Mouse (Mus musculus): ENCODE data around the gene Foxo3. TPM values are rescaled to one million over a fixed set of nuclear protein-coding genes. Genes with fewer than 3 reads are reported as not detected.

Foxo3 gene
- 10 to 100 TPM; 56.9 to 78.5 TPM for total RNA-seq (2021)
- long read RNA-seq, experiment 1, full-length matches to known transcripts: 1 of 7 reads
- long read RNA-seq, experiment 1, partial matches to known transcripts: 0 of 7 reads
- long read RNA-seq, experiment 1, other reads (novel, unspliced or antisense): 6 of 7 reads
- long read RNA-seq, experiment 2, partial matches to known transcripts: 2 of 2 reads
- long read RNA-seq, experiment 2, other reads (novel, unspliced or antisense): 0 of 2 reads

GRCm38 (mm10) chr10:42276507-42277345 lies at the start of gene Foxo3:
Foxo3 (minus strand) TSS chr10:42276755.
- DNase-seq: peak; percentile 94

GRCm38 (mm10) chr10:42325305-42325704 lies 48.8 kb upstream of the Foxo3 start:
- DNase-seq: no peak

- no peak for DNase-seq
Measured at GRCm38 (mm10) chr10:42323978-42324377, 47.4 kb upstream of the Foxo3 start.

- DNase-seq: no peak
Measured at GRCm38 (mm10) chr10:42313222-42313786, 36.7 kb upstream of the Foxo3 start.

DNA sequence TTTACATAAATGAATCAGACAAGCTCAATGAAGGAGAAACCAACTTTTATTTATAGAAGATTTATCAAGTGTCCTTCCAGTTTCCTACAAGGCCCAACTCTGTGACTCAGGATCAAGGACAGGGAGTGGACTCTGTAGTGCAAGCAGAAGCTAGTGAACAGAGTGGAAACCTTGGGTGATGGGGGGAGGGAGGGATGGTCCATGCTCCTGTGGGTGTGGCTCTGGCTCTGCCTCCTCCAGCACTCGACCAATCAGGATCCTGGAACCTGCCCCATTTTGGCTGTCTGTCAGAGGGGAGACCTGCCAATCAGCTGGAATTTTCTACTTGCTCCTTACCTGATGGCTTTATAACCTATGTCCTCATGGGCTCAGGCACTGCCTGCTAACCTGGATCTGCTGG lies 36.0 kb upstream of the Foxo3 start:
- peak; percentile 70 to 78 for DNase-seq

DNA sequence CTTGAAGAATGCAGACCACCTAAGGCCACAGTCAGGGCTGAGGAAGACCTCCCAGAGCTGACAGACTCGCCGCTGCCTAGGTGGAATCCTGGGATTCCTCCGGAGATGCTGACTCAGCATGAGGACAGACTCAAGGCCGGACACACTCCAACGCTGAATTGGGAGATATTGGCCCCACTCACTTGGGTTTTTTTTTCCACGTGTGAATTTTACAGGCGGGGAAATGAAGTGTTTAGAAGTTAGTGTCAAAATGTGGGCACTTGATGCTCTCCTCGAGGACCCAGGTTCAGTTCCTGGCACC lies 32.1 kb upstream of the Foxo3 start:
- DNase-seq: peak; percentile 30 to 37

DNA sequence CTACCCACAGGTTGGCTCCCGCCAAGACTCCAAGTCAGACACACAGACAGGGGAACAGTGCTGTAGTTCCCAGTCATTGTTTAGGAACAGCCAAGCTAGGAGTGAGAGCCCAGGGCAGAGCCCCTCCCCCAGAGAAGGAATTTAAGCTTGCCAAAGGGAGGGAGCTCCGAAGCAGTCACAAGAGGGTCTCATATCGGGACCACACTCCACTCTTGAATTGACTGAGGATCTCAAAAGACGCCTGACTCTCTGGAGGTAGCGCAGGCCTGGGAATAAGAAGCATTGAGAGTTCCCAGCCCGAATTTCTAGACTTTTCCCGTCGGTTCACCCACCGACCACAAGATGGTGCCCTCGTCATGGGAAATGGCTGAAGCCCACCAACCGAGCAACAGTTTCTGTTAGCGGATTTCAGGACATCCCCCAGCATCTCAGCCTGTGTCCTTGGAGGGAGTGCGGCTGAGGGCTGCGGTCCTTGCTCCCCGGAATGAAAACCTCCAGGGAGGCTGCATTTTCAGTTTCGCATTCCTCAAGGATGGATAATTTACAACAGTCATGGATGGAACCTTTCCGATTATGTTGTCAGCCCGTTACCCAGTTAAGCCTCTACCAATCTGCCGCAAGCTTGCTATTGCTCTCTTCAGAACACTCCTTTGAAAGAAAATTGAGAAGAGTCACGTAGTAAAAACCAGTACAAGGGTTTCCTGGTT lies 31.6 kb upstream of the Foxo3 start:
- peak; percentile 74 to 79 for DNase-seq

GRCm38 (mm10) chr10:42306422-42306821 lies 29.9 kb upstream of the Foxo3 start:
- DNase-seq: no peak

DNA sequence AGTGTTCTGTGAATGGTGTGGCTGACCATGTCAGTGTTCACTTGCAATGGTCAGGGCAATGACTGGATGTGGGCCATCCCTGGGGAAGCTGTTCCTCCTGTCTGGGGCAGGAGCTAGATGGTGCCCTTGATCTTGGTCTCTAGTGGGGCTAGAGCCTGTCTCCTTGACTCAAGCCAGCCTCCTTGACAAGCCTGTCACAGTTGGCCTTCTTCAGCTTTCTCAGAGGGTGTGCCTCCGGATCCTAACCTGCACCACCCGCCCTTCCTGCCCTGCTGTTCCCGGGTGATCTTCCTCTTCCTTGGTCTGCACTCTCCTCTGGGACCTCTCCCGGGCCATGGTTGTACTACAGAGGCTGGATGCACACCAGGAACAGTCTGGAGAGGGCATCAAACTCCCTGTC lies 24.2 kb upstream of the Foxo3 start:
- no peak for DNase-seq

- peak in 1 of 2 experiments; percentile 35 for DNase-seq
Measured at GRCm38 (mm10) chr10:42299967-42300366, 23.4 kb upstream of the Foxo3 start.

DNA sequence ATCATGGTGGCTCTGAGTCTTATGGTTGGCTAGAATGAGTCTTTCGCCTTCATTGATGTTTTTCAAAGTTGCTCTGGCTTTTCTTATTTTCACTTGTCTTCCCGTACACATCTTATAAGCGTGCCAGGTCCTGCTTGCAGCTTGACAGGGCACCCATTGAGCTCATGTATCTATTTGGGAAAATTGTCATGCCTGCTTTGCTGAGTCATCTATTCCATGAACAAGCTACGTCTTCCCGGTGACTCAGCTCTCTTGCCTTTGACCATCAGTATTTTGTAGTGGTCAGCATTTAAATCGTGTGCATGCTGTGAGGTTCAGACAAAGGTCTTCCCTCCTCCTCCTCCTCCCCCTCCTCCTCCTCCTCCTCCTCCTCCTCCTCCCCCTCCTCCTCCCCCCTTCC lies 22.9 kb upstream of the Foxo3 start:
- peak; percentile 29 to 53 for DNase-seq

DNA sequence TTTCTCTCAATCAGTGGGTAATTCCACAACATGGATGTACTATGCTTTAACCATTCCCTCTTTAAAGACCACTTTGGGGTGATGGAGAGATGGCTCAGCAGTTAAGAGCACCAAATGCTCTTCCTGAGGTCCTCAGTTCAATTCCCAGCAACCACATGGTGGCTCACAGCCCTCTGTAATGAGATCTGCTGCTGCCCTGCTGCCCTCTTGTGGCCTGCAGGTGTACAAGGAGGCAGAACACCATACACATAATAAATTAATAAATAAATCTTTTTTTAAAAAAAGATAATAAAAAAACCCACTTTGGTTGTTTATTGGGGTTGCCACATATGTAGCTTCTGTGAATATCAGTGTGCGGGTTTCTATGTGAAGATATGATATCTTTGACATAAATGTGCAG lies 21.4 kb upstream of the Foxo3 start:
- peak in 1 of 2 experiments; percentile 15 for DNase-seq

GRCm38 (mm10) chr10:42297109-42297508 lies 20.6 kb upstream of the Foxo3 start:
- no peak for DNase-seq

DNA sequence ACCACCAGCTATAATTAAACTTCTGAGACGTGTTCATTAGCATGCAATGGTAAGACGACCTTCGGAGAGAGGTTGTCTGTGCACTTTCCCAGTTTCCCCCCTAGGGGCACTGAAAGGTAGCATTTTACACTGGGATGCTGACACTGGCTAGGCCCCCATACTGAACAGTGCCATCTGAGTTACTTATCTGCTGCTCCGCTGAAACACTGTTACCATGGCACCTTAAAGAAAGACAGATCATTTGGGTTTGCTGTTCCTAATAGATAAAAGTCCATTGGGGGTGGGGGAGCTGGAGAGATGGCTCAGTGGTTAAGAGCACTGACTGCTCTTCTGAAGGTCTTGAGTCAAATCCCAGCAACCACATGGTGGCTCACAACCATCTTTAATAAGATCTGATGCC lies 20.0 kb upstream of the Foxo3 start:
- no peak for DNase-seq

- DNase-seq: peak in 1 of 2 experiments; percentile 38
Measured at GRCm38 (mm10) chr10:42295028-42295427, 18.5 kb upstream of the Foxo3 start.

DNA sequence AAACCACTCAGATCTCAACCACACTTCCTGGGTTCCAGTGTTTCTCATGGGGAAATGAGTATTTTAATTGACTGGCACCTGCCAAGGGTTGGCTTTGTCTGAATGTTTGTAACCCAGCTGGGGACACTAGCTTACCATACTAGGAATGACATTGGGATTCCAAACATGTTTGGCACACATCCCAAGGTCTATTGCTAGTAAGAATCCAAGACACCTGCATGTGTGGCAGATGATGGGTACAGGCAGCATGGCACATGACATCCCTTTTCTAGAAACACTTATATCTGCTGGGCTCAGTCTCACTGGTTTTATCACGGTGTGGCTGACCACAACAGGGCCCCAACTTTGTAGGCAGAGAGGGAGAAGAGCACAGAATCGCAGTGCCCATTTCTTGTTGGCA lies 17.8 kb upstream of the Foxo3 start:
- no peak for DNase-seq

- no peak for DNase-seq
Measured at GRCm38 (mm10) chr10:42293877-42294276, 17.3 kb upstream of the Foxo3 start.

GRCm38 (mm10) chr10:42291360-42291759 lies 14.8 kb upstream of the Foxo3 start:
- DNase-seq: peak; percentile 61 to 68

- no peak for DNase-seq
Measured at GRCm38 (mm10) chr10:42287666-42288065, 11.1 kb upstream of the Foxo3 start.

DNA sequence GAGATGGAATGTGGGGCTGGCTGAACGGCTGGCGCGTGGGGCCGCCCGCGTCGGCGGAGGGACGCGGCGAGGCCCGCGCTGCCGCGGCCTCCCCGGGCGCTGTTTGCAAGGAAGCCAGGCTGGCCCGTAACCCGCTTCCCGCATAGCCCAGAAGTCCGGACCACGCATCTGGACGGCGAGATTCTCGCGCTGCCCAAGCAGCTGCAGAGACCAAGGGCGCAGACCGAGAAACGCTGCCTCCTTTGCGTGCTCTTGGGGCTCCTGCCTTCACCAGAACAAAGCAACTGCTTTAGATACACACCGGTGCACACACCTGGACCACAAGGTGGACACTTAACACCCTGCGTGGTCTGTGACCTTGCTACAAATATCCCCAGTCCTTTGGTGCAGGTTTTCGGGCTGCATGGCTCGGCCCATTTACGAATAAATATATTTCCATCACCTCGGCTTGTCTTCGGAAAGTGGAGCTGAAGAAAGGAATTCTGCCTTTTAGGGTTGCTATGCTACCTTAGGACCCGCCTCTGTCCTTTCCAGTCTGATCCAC lies 1.8 kb upstream of the Foxo3 start:
- DNase-seq: no peak

DNA sequence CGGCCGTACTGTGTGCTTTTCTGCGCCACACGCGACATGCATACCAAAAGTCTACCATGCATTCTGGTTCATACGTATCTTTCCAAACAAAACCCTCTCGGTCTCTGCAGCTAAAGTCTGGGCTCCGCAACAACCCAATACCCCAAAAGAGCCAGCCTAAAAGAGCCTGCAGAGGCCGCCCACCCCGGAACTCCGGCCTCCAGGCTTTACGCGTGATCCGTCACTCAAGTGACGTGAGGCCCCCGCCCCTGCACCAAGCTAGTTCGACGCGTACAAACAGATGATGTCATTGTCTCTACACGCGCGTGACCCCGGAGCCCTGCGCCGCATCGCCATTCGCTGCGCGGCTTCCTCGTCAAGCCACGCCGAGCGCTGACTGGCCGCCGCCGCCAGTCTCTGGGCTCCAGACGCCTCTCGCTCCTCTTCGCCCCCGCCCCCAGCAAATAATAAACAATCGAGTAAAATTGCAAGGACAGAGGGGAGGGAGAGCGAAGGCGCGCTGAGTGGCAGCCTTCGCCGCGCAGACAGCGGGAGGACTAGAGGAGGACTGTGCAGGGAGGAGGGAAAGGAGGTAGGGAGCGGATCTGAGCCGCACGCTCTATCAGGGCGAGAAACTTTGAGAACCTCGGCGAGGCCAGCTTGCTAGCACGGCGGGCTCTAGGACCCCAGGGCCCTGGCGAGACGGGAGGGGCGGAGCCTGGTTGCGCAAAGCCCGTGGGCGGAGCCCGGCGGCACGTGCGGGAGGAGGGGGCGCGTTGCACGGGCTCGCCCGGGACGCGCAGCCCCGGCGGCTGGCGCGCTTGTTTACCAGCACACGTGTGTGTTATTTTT lies 1.1 kb upstream of the Foxo3 start:
- peak; percentile 98 for DNase-seq

Data from adrenal gland, postnatal 36 days (tissue).